Mouse (Mus musculus) brain, embryonic 18.5 days (tissue): ENCODE measurements around the gene Tcf7l2.
A peak's percentile ranks its signal among the peaks of the same experiment; 100 is the strongest.

ENCODE experiments used
- DNase-seq: peaks from one replicate; pipeline ENCODE4 v3.0.0-alpha.2; 2012; ENCODE audit warnings: low read depth, low spot score

Tcf7l2 gene

DNA sequence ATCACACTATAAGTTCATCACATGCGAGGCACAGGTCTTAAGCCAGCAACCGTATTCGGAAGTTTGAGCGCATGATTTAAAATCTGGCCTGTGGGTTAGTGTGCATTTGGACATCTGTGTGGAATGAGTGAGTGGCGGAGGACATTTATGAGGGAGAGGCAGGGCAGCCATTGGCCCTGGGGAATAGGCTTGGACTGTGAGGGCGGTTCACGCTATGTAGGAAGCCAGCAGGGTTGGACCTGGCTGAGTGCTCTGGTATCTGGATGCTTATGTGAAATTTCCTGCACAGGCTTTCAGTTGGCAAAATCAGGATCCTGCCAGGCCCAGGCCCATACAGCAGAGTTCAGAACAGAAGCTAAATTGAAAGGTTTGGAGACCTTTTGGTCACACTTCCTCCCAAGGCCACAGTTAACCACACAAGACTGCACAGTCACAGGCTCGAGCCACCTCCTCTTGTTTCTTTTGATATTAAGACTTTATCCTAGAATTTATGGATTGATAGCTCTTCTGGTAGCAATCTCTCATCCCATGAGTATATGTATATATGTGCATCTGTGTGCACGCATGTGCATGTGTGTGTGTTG, 89.4 kb downstream of the Tcf7l2 start:
- DNase-seq, result no peak

DNA sequence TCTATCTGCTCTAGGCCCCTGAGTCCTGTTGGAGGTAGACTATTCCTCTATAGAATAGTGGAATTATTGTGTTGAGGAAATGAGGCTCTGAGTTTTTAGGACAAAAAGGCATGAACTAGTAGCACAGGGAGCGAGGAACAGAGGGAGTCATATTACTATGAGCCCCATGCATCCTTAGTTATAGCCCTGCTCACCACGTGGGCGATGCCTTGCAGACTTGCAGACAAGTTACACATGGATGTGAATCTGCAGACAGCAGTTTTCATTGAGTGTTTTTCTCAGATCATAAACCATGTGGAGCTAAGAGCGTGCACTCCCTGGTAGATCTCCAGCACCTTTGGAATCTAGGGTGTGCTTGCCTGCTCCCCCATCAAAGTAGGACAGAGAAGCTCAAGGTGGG, 90.5 kb downstream of the Tcf7l2 start:
- no peak for DNase-seq

DNA sequence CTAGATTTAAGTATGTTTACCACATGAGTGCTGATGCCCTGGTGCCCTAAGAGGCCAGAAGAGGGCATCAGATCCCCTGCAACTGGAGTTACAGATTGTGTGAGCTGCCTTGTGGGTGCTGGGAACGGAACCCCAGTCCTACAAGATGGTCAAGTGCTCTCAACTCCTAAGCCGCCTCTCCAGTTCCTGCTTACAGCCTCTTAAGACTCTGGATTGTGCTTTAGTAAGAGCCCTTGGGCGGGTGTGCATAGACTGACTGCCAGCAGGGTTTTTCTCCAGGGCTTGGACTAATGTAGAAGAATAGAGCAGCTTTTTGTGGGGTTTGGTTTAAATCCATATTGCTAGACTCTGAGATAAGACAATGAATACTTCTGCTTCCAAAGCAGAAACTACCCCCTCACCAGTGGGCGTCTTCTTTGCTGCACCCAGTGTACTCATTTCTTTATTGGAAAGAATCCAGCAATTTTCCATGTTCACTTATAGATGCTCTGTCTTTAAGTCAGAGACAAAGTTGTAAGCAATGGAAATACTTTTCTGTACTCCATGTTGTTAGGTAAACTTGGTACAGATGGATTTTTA, 92.3 kb downstream of the Tcf7l2 start:
- DNase-seq, result no peak

DNA sequence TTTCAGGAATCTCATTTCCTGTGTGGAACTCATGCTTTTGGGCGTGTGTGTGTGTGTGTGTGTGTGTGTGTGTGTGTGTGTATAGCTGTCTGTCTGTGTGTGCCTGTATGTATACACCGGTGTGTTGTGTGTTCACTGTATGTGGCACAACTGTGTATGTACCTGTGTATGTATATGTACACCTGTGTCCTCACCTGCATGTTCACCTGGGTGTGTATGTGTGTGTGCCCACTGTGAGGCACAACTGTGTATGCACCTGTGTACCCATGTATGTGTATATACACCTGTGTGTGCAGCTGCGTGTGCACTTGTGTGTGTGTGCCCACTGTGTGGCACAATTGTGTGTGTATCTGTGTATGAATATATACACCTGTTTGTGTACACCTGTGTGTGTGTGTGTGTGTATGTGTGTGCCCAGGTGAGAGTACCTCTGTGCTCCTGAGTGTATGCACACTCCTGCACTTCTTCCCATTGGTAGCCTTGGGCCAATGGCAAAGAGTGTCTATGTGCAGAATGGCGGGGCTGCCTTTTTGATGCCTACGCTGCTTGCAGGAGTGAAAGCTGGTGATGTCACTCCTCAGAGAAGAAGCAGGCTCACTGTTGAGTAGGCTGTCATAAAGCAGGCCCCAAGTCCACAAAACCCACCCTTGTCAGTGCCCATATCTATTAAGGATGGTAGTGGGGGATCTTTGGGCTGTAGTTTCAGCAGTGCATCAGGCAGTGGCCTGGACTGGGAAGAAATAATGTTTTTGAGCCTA, 95.5 kb downstream of the Tcf7l2 start:
- DNase-seq, result no peak

DNA sequence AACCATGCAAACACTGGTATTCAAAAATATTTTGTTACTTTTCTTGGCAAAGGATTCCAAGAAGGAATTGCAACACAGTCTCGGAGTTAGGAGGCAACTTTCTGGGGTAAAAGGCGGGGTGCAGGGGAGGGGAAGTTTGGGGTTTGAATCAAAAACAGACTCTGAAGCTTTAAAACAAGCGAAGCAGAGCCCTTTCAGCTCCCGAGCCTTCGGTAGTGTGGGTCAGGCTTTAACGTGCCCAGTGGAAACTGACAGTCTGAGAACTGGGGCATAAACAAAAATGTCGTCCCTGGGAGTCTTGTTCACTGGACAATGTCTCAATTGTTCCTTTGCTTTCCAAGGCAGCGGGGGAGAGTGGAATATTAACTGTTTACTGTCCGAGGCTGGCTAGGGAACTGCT, 96.3 kb downstream of the Tcf7l2 start:
- no peak for DNase-seq

DNA sequence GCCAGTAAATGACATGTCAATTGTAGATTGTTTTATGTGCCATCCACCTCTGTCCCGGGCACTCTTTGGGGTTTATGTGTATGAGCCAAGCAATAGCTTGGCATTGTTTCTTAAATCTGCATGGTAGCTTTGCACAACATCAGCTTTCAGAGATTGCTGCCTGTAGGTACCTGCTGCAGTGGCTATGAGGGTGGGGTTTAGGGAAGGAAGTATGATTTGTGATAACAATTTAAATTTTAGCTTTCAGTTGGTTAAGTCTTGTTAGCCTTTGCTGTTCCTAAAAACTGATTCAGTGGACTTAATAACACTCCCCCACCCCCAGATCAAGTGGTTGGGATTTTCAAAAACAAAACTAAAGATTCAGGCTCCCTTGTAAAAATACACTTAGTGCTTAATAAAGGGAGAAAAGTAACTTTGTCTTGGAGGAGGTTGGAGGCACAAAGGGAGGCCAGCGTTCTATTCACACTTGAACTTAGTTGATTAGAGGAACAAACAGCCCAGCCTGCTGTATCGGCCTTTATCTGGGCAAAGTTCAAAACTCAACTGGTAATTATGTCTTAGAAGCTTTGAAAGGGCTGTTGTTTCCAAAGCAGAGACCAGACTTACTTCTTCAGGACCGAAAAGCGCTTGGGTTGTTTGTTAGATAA, 96.9 kb downstream of the Tcf7l2 start:
- no peak for DNase-seq

DNA sequence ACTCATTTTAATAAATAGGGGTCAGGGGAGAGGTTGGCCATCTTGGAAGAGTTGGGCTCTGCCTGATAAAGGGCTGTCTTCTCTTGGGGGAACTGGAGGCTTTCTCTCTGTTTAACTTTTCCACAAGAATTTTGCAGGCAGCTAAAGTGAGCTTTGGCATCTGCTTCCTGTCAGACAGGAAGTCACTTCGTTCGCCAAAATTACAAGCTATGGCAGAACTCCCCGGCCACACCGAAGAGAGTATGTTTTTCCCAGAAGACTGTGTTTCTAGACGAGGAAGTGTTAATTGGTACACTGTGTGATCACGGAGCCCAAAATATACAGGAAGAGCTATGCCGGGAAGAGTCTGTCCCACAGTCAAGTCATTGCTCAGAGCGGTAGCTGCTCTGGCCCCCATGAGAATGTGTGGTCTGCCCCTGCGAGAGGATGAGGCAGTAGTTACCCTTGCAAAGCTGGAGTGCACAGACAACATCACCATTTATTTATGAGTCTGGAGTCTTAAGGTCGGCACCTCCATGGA, 97.5 kb downstream of the Tcf7l2 start:
- no peak for DNase-seq

DNA sequence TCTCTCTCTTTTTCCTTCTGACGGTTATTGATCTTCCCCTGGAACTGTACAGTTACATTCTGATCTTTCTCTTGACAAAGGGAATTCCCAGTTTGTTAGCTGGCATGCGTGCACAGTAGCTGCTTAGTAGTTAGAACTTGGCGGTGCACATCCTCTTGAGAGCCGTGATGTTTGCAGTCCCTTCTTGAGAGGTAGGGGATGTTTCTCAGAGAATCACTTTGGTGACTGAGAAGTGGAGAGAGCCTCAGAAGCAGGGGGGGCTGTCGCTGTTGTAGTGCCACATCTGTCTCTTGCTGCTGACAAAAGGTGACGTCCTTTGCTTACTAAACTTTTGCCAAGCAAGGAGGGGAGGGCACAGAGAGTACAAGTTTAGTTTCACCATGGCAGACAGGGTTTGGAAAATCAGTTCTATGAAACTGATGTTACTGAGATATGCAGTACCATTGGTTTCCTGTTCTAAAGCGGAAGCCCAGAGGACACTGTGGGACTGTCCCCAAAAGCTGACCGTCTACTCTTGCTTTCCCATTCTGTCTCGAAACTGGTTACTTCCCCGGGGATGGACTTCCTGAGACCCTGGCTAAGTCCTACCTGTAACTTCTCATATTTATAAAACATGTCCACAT, 99.0 kb downstream of the Tcf7l2 start:
- no peak for DNase-seq

DNA sequence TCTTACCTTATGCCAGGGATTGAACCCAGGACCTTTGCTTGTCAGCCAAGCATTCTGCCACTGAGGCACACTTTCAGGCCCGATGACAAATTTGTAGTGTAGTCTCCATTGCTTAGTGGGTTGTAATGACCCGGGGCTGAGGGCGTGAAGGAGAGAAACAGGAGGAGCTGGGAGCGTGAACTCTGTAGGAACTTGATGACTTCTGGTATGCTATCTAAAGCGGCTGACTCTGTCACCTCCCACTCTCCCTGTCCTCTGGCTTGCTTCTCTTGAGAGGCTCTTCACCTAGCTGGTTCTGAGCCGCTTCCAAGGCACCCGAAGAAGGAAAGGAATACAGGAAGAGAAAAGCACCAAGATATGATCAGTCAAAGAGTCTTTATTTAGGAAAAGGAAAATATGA, 100.4 kb downstream of the Tcf7l2 start:
- no peak for DNase-seq

DNA sequence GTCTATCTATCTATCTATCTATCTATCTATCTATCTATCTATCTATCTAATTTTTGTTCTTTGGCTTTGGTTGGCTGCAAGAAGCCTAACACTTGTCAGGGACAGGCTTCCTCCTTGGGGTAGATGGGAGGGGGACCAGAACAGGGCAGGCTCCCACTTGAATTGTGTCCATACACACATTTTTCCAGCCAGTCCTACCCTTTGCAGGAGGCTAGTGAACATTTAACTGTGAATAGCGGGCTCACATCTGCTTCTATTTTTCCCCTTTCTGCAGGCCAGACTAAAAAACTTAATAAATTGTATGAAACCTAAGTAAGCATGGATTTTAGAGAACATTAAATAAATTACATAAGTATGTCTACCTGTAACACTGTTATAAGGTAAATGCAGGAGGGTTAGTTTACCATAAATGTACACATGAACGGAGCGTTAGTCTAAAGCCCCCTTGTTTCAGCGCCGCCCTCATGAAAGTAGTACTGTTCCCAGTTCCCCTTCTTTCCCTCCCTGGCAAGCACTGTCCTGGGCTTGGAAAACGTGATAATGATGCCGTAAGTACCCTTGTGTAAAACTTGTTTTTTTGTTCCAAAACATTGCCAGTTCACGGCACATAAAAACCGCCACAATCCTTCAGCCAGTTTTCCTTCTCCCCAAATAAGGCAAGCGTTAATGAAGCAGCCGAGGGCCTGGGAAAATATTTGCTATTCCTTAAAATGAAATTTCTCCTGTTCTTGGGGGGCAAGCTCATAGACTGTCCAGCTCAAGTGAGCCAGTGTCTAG, 101.7 kb downstream of the Tcf7l2 start:
- no peak for DNase-seq

DNA sequence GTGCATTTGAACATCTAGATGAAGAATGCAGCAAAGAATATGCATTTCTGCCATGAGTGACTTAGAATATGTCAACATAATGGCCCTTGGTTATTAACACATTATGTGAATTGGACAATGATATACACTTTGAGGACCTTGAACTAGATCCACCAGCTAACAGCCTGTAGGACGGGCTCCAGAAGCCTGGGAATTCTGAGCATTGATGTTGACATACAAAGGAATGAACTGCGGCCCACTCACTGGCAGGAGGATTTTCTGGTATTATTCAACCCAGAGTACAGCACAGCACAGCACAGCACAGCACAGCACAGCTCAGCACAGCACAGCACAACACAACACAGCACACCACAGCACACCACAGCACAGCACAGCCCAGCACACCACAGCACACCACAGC, 104.1 kb downstream of the Tcf7l2 start:
- no peak for DNase-seq

DNA sequence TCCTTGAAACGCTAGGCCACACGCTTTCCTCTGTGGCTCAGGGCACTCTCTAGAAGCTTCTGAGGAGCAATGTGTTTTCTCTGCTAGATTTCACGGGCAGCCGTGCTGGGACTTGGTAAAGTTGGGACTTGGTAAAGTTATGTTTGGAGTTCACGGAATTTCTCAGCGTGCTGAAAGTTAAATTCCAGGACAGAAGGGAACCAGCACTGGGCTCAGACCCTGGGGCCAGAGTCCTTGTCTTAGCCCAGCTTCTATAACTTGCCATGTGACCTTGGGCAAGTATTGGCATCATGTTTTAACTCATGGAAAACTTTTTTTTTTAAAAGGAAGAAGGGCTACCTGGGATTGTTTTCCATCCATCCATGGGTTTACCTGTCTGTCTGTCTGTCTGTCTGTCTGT, 104.6 kb downstream of the Tcf7l2 start:
- no peak for DNase-seq

DNA sequence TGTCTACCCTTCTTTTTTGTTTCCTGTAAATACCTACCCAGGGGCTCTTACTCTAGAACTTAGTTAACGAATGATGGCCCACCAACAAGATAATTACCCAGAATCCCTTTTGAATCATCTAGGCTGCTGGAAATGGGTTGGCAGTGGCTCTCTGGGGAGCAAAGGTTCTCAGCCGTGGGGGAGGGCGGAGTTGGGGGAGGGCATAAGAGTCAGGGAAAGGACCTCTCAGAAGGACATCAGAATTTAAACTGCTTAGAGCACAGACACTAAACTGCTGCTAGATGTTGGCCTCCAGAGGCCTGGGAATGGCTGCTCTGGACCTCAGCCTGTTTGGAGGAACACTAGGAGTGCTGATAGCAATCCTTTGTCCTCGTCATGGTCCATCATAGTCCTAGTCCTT, 105.4 kb downstream of the Tcf7l2 start:
- no peak for DNase-seq

DNA sequence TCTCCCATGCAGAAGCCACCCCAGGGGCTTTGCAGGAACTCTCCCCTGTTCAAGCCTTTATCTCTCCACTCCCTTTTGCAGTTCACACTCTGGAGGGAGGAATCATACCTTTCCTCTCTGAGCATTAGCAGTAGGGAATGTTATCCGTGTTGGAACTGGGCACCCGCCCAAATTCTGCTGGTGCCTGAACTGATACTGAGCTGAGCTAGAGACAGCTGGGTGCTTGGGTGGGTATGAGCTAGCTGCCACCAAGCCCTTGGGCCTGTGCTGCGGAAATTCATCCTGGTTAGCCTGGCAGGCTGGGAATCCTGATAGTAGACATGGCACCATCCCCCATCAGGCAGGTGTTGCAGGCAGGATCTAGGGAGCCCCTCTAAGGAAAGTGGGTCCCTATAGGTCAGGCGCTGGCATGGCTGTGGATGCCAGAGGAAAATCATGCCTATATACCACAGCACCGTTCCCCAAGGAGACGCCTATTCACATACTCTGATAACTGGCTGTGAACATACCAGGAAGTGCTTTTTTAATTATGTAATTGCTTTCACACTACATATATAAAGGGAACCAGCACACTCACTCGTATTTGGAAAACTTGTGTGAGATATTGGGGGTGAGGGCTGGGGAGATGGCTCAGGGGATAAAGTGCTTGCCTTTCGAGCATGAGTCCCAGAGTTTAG, 108.9 kb downstream of the Tcf7l2 start:
- no peak for DNase-seq

DNA sequence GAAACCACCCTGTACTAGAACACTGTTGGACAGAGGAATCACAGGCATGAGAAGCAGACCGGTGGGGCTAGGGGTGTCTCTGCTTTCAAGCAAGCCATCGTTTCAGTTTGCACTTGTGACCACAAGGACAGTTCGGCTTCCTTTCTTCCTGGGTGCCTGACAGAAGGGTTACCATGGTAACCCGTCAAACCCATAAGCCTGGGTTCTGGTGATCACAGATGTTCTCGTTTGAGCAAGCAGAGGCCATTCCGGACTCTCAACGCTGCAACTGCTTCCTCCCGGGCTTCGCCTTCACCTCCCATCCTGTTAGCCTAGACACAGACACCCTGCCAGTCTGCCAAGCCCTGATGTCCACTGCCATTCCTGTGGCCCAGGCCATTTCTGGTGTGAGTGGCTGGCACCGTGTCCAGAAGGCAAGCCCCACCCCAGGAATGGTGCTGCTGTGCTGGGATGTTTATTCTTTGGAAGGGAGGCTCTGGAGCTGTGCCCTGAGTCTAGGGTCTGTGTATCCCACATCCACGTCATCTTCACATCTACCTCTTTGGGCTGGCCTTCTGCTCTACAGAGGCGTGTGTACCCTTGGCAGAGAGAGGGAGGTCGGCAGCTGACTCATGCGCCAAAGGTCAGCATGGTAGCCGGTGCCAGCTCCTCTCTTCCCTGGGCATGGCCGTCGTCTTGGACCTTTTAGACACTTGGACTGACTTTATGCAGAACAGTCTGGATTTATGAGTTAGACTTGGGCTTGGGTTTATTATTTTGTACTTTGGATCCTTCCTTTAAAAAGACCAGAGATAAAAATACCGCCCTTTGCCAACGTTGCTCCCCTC, 110.1 kb downstream of the Tcf7l2 start:
- peak; percentile 32 for DNase-seq

DNA sequence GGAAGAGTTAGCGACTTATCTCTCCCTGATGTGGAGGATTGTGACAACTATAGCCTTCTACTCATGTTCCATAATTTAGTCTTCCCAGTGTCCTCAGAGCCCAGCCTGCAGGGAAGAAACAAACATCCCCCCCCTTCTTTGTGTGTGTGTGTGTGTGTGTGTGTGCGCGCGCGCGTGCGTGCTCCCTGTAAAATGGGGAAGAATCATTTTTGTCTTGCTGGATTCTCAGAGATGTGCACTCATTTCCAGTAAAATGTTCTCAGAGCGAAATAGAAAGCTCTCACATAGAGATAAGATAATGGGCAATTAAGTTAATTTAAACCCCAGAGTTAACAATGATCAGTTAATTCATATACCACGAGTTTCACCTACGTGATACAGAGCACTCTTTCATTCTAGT, 112.8 kb downstream of the Tcf7l2 start:
- no peak for DNase-seq

DNA sequence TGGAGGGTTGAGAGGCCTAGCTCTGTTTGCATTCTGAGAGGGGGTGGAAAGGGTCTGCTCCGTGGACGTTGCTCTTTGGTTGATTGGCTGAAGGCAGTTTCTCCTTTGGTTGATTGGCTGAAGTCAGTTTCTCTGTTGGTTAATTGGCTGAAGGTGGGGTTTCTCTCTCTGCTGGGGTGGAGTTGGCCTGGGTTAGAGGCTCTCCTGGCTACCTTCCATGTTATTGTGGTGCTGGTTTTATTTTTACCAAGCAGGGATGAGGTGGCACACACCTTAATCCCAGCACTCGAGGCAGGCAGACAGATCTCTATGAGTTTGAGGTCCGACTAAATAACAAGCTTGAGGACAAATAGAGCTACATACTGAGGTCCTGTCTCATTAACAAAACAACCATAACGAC, 114.0 kb downstream of the Tcf7l2 start:
- no peak for DNase-seq

DNA sequence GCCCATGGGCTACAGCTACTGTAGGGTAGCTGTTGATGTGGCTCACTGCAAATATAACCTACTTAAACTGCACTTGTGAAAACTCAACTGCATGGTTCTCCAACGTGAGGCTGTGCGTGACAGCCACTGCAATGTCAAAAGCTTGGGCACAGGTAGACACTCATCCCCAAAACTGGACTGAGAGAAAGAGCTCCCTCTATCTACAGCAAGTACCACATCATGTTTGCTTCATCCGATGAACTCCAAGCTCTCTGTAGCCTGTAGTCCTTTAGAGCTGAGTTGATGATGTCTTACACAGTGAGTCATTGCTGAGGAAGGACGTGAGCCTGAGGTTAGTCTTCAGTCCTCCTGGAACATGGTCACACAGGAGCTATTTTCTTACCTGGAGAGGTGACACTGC, 115.7 kb downstream of the Tcf7l2 start:
- no peak for DNase-seq

DNA sequence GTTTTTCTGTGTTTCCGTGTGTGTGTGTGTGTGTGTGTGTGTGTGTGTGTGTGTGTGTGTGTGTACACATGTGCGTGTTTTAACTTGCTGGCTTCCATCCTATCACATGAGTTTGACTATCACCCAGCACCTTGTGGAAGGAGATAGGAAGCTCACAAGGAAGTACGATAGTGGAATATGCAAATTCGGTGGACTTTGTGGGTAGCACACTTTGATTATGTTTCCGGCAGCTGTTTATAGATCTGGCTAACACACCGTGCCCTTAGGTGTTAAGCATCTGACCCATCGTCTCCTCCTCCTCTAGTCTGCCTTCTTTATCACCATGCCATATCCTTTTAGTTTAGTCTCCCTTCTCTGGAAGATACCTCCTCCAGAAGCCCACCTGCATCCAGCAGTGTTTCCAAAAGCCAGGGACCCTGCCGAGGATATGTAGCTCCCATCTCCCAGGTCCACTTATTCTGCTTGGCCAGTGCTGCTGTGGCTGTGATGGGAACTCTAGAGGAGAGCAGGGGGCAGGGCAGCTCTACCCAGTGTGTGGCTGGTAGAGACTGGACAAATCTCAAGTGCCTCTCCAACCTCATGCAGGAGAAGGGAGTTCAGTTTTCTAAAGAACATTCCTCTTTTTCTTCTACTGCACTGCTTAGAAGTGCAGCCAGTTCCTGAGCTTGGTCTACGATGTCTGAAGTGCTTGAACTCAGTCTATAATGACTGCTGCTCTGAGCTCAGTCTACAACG, 118.6 kb downstream of the Tcf7l2 start:
- no peak for DNase-seq
